Mouse (Mus musculus) hindbrain, embryonic 13.5 days (tissue): ENCODE data around the gene Olfr1018. TPM values are rescaled to one million over a fixed set of nuclear protein-coding genes. Genes with fewer than 3 reads are reported as not detected.

ENCODE experiments used
- ATAC-seq: fragments of 200-750 bp; cut with Nextera tagmentation; 2 replicates; pipeline ENCODE4 v1.8.0; 2017; ENCODE audit warnings: moderate TSS enrichment; ENCODE audit not compliant: low FRiP score
- H3K27ac ChIP-seq: fragments of 300-500 bp; sonication (generic); 2 replicates; pipeline ENCODE4 v1.5.1; 2015; ENCODE audit warnings: inconsistent platforms, mild to moderate bottlenecking, moderate library complexity
- H3K27me3 ChIP-seq: fragments of 300-500 bp; sonication (generic); 2 replicates; pipeline ENCODE4 v1.6.1; 2015; ENCODE audit warnings: mild to moderate bottlenecking, inconsistent platforms
- H3K36me3 ChIP-seq: fragments of 300-500 bp; sonication (generic); 2 replicates; pipeline ENCODE4 v1.6.1; 2015; ENCODE audit warnings: mild to moderate bottlenecking, inconsistent platforms
- H3K4me1 ChIP-seq: fragments of 300-500 bp; sonication (generic); replicated peaks from 2 replicates; pipeline ENCODE4 v1.6.1; 2015; ENCODE audit warnings: inconsistent platforms
- H3K4me2 ChIP-seq: fragments of 300-500 bp; sonication (generic); 2 replicates; pipeline ENCODE4 v1.6.1; 2015; ENCODE audit warnings: inconsistent platforms, mild to moderate bottlenecking, moderate library complexity
- H3K4me3 ChIP-seq: fragments of 300-500 bp; sonication (generic); 2 replicates; pipeline ENCODE4 v1.5.1; 2015; ENCODE audit warnings: mild to moderate bottlenecking, inconsistent platforms
- H3K9ac ChIP-seq: fragments of 300-500 bp; sonication (generic); 2 replicates; pipeline ENCODE4 v1.6.1; 2015; ENCODE audit warnings: mild to moderate bottlenecking, inconsistent platforms
- H3K9me3 ChIP-seq: fragments of 300-500 bp; sonication (generic); 2 replicates; pipeline ENCODE4 v1.6.1; 2016; ENCODE audit warnings: inconsistent platforms
- WGBS: fragments of 180-500 bp; shearing (Covaris S2); methylation state at CpG from one replicate; pipeline ENCODE4 v1.1.7; 2015; 5-methylcytosine and 5-hydroxymethylcytosine counted together
- polyA plus RNA-seq: library from polyadenylated mRNA; unstranded; fragments of >200 nt; fragmentation: Nextera tagmentation; extraction: Ambion mirVana; gene quantifications from 2 replicates; pipeline ENCODE4 v1.2.1, GENCODE M21; 2015

Olfr1018 gene
- not detected in 2 replicates for polyA plus RNA-seq

DNA sequence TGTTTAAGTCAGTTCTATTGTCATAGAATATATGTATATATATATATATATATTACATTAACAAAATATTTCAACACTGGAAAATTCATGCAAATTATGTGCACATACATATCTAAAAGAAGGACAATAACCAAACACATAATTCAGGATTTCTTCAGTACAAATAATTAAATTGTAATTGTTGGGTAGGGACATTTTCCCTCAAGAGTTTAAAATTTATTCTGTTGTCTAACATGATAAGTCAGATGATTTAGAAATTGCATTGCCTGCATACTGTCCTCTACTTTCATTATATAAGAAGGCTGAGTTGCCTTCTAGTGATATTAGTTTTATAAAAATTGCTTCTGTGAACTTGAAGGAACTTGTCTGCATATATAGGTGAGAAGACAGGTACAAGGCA is at the start of gene Olfr1018:
Olfr1018 (plus strand) TSS at position 301 of the 400 bp plus-strand sequence.
- Histone ChIP-seq H3K36me3 (no peaks in the 10 kb centered on the region), H3K27ac (no peak within 1 kb of the TSS), H3K9ac (no peak within 1 kb of the TSS), H3K4me1 (no peaks in the 10 kb centered on the region), H3K9me3 (no peaks in the 10 kb centered on the region), H3K27me3 (no peaks in the 10 kb centered on the region), H3K4me2 (no peak within 1 kb of the TSS), H3K4me3 (no peak within 1 kb of the TSS)
- ATAC-seq, result no peak

DNA sequence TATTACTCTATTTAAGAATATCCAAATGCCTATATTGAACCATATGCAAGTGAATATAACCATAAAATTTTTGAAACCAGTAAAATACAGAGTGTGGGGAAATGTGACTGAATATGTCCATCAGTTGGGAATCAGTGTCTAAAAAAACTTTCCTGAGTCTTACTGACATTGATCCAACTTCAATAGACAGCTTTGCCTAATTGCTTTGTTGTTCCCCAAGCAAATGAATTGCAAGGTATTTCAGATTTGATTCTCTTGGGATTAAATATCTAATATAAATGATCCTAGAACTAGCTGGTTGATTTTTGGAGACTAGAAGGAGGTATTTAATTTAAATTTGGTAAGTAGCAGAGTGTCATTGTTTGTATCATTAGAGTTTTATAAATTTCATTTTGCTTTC is 45.9 kb upstream of the Olfr1018 start, which contains the start of gene Olfr1014:
Olfr1014 (plus strand) TSS at position 301 of the 400 bp plus-strand sequence.
- no peak within 1 kb of the TSS for H3K9ac ChIP-seq
- no peaks in the 10 kb centered on the region for H3K9me3 ChIP-seq
- H3K36me3 ChIP-seq, result no peaks in the 10 kb centered on the region
- no peak within 1 kb of the TSS for H3K27ac ChIP-seq
- no peaks in the 10 kb centered on the region for H3K4me1 ChIP-seq
- no peak within 1 kb of the TSS for H3K4me2 ChIP-seq
- H3K27me3 ChIP-seq, result no peaks in the 10 kb centered on the region
- H3K4me3 ChIP-seq, result no peak within 1 kb of the TSS
- no peak for ATAC-seq

DNA sequence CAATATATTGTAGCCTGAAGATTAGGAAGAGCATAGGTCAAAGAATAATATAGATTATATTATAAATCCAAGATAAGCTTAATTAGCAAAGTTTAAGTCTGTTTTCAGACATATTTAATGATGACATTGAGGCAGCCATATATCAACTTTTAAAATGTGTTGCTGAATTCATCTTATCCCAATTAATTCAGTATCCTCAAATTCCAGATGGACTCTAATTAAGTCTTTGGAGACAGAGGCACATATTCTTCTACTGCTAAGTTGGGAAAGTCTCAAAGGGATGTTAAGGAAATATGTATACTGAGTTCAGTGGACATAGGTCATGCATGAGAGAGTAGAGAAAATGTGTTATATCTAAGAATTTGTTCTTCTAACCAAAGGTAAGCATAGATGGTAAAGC is 36.6 kb upstream of the Olfr1018 start, which contains the start of gene Olfr1015:
Olfr1015 (plus strand) TSS at position 301 of the 400 bp plus-strand sequence.
- no peaks in the 10 kb centered on the region for H3K9me3 ChIP-seq
- no peaks in the 10 kb centered on the region for H3K27me3 ChIP-seq
- no peak within 1 kb of the TSS for H3K9ac ChIP-seq
- H3K36me3 ChIP-seq, result no peaks in the 10 kb centered on the region
- H3K4me3 ChIP-seq, result no peak within 1 kb of the TSS
- no peaks in the 10 kb centered on the region for H3K4me1 ChIP-seq
- no peak within 1 kb of the TSS for H3K4me2 ChIP-seq
- ATAC-seq, result no peak
- H3K27ac ChIP-seq, result no peak within 1 kb of the TSS

GRCm38 (mm10) chr2:85792331-85792730 is 25.9 kb upstream of the Olfr1018 start:
- Histone ChIP-seq H3K27me3 (no peaks in the 10 kb centered on the region), H3K4me3 (no peak overlapping the region), H3K4me1 (no peaks in the 10 kb centered on the region), H3K4me2 (no peak overlapping the region), H3K9me3 (no peaks in the 10 kb centered on the region), H3K36me3 (no peaks in the 10 kb centered on the region), H3K27ac (no peak overlapping the region), H3K9ac (no peak overlapping the region)
- no peak for ATAC-seq
- 19% methylated on average over 2 of the region's 2 CpGs for WGBS

DNA sequence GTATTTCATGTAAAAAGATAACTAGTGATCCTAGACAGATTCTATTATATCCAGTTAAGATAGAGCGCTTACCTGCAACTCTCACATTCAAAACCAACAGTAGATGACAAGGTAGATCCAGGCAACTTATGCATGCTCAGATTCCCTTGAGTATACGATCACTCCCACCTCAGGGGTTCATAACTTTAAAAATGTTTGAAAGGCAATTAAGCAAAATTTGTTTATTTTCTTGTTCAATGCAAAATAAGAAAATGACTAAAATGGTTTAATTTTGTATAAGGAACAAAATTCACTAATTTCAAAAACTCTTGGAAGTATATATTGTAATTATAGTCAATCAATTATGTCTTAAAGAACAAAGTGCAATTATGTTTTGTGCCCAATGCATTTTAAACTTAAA is 15.8 kb upstream of the Olfr1018 start, which contains the start of gene Olfr1016:
Olfr1016 (minus strand) TSS at position 101 of the 400 bp plus-strand sequence.
- WGBS, result 86% methylated on average over 2 of the region's 2 CpGs
- Histone ChIP-seq H3K9me3 (no peaks in the 10 kb centered on the region), H3K4me3 (no peak within 1 kb of the TSS), H3K27ac (no peak within 1 kb of the TSS), H3K9ac (no peak within 1 kb of the TSS), H3K4me1 (no peaks in the 10 kb centered on the region), H3K27me3 (no peaks in the 10 kb centered on the region), H3K4me2 (no peak within 1 kb of the TSS), H3K36me3 (no peaks in the 10 kb centered on the region)
- no peak for ATAC-seq

DNA sequence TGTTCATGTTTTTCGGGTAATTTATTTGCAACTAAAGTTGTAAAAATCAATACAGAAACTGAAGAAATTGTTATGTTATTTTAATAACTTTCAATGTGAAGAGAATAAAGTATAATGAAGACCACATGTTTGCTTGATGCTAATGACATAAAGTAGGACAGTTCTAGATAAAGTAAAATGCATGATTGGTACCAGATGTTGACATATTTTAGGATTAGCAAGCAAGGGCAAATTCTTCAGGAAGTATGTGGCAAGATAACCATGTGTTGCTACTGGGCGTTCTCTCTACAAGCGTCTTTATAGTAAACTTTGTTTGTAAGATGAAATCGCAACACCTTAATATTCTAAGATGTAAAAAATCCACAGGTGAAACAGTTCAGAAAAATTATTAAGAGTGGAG is 13.8 kb upstream of the Olfr1018 start:
- Histone ChIP-seq H3K27me3 (no peaks in the 10 kb centered on the region), H3K36me3 (no peaks in the 10 kb centered on the region), H3K4me3 (no peak overlapping the region), H3K4me1 (no peaks in the 10 kb centered on the region), H3K9ac (no peak overlapping the region), H3K9me3 (no peaks in the 10 kb centered on the region), H3K4me2 (no peak overlapping the region), H3K27ac (no peak overlapping the region)
- WGBS, result 88% methylated on average over 4 of the region's 4 CpGs
- no peak for ATAC-seq

DNA sequence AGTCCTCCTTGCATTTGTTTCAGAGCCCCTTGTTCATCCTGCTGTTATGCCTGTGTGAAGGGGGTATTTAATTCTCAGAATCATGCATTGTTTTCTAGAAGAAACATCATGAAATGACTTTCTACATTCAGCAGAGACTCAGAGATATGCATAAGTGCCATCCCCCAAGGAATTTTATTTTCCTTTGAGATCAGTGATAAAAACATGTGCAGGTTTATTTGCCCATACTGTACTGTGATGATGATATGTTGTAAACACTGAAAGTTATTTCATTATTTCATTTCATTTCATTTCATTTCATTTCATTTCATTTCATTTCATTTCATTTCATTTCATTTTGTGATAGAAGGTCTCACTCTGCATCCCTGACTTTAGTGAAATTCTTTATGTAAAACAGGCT is 27.1 kb downstream of the Olfr1018 start, which contains the start of gene Olfr1019:
Olfr1019 (minus strand) TSS at position 101 of the 400 bp plus-strand sequence.
- no peak for ATAC-seq
- H3K4me3 ChIP-seq, result no peak within 1 kb of the TSS
- no peaks in the 10 kb centered on the region for H3K27me3 ChIP-seq
- no peaks in the 10 kb centered on the region for H3K36me3 ChIP-seq
- H3K9ac ChIP-seq, result no peak within 1 kb of the TSS
- no peak within 1 kb of the TSS for H3K27ac ChIP-seq
- H3K4me1 ChIP-seq, result no peaks in the 10 kb centered on the region
- H3K4me2 ChIP-seq, result no peak within 1 kb of the TSS
- no peaks in the 10 kb centered on the region for H3K9me3 ChIP-seq

DNA sequence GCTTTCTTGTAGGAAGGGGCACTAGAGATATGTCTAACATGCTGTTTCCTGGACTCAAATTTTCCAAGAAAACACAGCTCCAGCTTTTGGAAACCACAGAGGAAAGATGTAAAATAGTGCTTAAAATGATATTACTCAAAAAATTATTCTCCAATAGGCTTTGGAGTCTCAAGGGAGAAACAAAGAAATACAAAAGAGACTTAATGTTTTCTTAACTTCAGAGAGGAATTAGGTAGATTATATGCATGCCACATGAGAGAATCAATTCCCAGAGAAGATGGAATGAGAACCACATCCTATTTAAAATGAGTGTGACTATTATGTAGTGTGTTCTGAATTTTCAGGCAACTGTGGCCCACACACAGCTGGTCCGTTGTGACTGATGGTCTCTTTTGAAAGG is 28.5 kb downstream of the Olfr1018 start, which contains the start of gene Olfr1020:
Olfr1020 (plus strand) TSS at position 301 of the 400 bp plus-strand sequence.
- Histone ChIP-seq H3K27me3 (no peaks in the 10 kb centered on the region), H3K4me1 (no peaks in the 10 kb centered on the region), H3K4me3 (no peak within 1 kb of the TSS), H3K27ac (no peak within 1 kb of the TSS), H3K9ac (no peak within 1 kb of the TSS), H3K9me3 (no peaks in the 10 kb centered on the region), H3K36me3 (no peaks in the 10 kb centered on the region), H3K4me2 (no peak within 1 kb of the TSS)
- 81% methylated on average over 1 of the region's 1 CpGs for WGBS
- ATAC-seq, result no peak

DNA sequence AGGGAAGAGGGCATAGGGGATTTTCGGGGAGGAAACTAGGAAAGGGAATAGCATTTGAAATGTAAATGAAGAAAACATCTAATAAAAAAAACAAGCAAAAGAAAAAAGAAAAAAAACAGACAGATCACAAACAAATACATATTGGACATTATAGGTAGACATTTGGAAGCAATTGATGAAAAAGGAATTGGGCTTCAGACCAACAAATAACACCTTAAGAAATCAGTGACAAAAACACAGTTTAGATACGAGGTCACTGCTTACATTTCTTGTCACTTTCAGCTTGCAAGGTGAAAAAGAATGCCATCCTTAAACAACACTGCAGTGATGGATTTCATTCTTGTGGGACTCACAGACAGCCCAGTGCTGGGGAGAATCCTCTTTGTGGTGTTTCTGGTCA is 50.0 kb downstream of the Olfr1018 start, which contains the start of gene Olfr1022:
Olfr1022 (plus strand) TSS at position 301 of the 400 bp plus-strand sequence.
- ATAC-seq, result no peak
- WGBS, result 61% methylated on average over 2 of the region's 2 CpGs

More for the DNA sequence above, 50.0 kb downstream of the Olfr1018 start, which contains the start of gene Olfr1022:
- Histone ChIP-seq H3K4me3 (no peak within 1 kb of the TSS), H3K27me3 (no peaks in the 10 kb centered on the region), H3K36me3 (no peaks in the 10 kb centered on the region), H3K4me2 (no peak within 1 kb of the TSS), H3K4me1 (no peaks in the 10 kb centered on the region), H3K27ac (no peak within 1 kb of the TSS), H3K9ac (no peak within 1 kb of the TSS), H3K9me3 (no peaks in the 10 kb centered on the region)

Other genes with a start within 250 kb of the Olfr1018 start
- gene Olfr996, start 239.3 kb upstream of the Olfr1018 start, polyA plus RNA-seq, result not detected in 2 replicates
- not detected in 2 replicates for gene Olfr998, start 229.5 kb upstream of the Olfr1018 start, polyA plus RNA-seq
- gene Olfr1000, start 206.6 kb upstream of the Olfr1018 start, polyA plus RNA-seq, result not detected in 2 replicates
- not detected in 2 replicates for gene Olfr1002, start 167.8 kb upstream of the Olfr1018 start, polyA plus RNA-seq
- not detected in 2 replicates for gene Olfr154, start 154.0 kb upstream of the Olfr1018 start, polyA plus RNA-seq
- not detected in 2 replicates for gene Olfr1006, start 139.7 kb upstream of the Olfr1018 start, polyA plus RNA-seq
- gene Olfr1008, start 129.0 kb upstream of the Olfr1018 start, polyA plus RNA-seq, result not detected in 2 replicates
- not detected in 2 replicates for gene Olfr1009, start 103.1 kb upstream of the Olfr1018 start, polyA plus RNA-seq
- not detected in 2 replicates for gene Olfr1012, start 55.7 kb upstream of the Olfr1018 start, polyA plus RNA-seq
- not detected in 2 replicates for gene Olfr1013, start 51.4 kb upstream of the Olfr1018 start, polyA plus RNA-seq
- gene Olfr1014, start 45.8 kb upstream of the Olfr1018 start, polyA plus RNA-seq, result not detected in 2 replicates
- gene Olfr1015, start 36.5 kb upstream of the Olfr1018 start, polyA plus RNA-seq, result not detected in 2 replicates
- gene Olfr1016, start 15.9 kb upstream of the Olfr1018 start, polyA plus RNA-seq, result not detected in 2 replicates
- gene Olfr1019, start 27.0 kb downstream of the Olfr1018 start, polyA plus RNA-seq, result not detected in 2 replicates
- not detected in 2 replicates for gene Olfr1020, start 28.6 kb downstream of the Olfr1018 start, polyA plus RNA-seq
- gene Olfr1022, start 50.1 kb downstream of the Olfr1018 start, polyA plus RNA-seq, result not detected in 2 replicates
- not detected in 2 replicates for gene Olfr1023, start 67.2 kb downstream of the Olfr1018 start, polyA plus RNA-seq
- gene Olfr1024, start 86.6 kb downstream of the Olfr1018 start, polyA plus RNA-seq, result not detected in 2 replicates
- gene Olfr1025-ps1, start 96.7 kb downstream of the Olfr1018 start, polyA plus RNA-seq, result not detected in 2 replicates
- gene Olfr1026, start 103.1 kb downstream of the Olfr1018 start, polyA plus RNA-seq, result not detected in 2 replicates
- gene Olfr1028, start 132.0 kb downstream of the Olfr1018 start, polyA plus RNA-seq, result not detected in 2 replicates
- not detected in 2 replicates for gene Olfr1029, start 155.4 kb downstream of the Olfr1018 start, polyA plus RNA-seq
- gene Olfr1030, start 160.8 kb downstream of the Olfr1018 start, polyA plus RNA-seq, result not detected in 2 replicates
- gene Olfr1031, start 171.8 kb downstream of the Olfr1018 start, polyA plus RNA-seq, result not detected in 2 replicates
- gene Olfr1032, start 187.1 kb downstream of the Olfr1018 start, polyA plus RNA-seq, result not detected in 2 replicates
- not detected in 2 replicates for gene Olfr1033, start 202.2 kb downstream of the Olfr1018 start, polyA plus RNA-seq
- not detected in 2 replicates for gene Olfr1034, start 227.4 kb downstream of the Olfr1018 start, polyA plus RNA-seq